Mouse (Mus musculus): ENCODE measurements around the gene Rell1. TPM values are rescaled to one million over a fixed set of nuclear protein-coding genes. Genes with fewer than 3 reads are reported as not detected.

Gene Rell1
- polyA plus RNA-seq, 1 experiment: 38.2 TPM

- H3K4me3 ChIP-seq (ENCODE audit: insufficient read depth, low read length): no peak overlapping the region
- TF ChIP-seq CTCF (IDR thresholded peaks at IDR 0.05; ENCODE audit: borderline replicate concordance, insufficient read depth, low read length) (no peak), POLR2A (IDR thresholded peaks at IDR 0.05; ENCODE audit: low read depth, low read length) (no peak)
- H3K27ac ChIP-seq (ENCODE audit: insufficient read depth, low read length): no peak overlapping the region
Observed at GRCm38 (mm10) chr5:63970281-63970732, 1.6 kb upstream of the Rell1 start.

GRCm38 (mm10) chr5:63969476-63970112 lies 897 bp upstream of the Rell1 start:
- TF ChIP-seq POLR2A (IDR thresholded peaks at IDR 0.05; ENCODE audit: low read depth, low read length): no peak
- no peak for TF ChIP-seq CTCF (IDR thresholded peaks at IDR 0.05; ENCODE audit: borderline replicate concordance, insufficient read depth, low read length)
- Histone ChIP-seq H3K4me1 (ENCODE audit: control insufficient read depth, insufficient read depth, low read length) (peaks cover 7% of the 10 kb centered on the region), H3K4me3 (ENCODE audit: insufficient read depth, low read length) (no peak overlapping the region), H3K27ac (ENCODE audit: insufficient read depth, low read length) (no peak overlapping the region)

More at GRCm38 (mm10) chr5:63970281-63970732, 1.6 kb upstream of the Rell1 start:
- H3K4me1 ChIP-seq (ENCODE audit: control insufficient read depth, insufficient read depth, low read length): peaks cover 7% of the 10 kb centered on the region

GRCm38 (mm10) chr5:63967591-63968141 lies 1.0 kb downstream of the Rell1 start:
- Histone ChIP-seq H3K27ac (ENCODE audit: insufficient read depth, low read length) (peak overlapping the region; percentile 19; the same call in 1 of the 2 replicates), H3K4me3 (ENCODE audit: insufficient read depth, low read length) (peak overlapping the region; percentile 82), H3K4me1 (ENCODE audit: control insufficient read depth, insufficient read depth, low read length) (peaks cover 7% of the 10 kb centered on the region)
- TF ChIP-seq CTCF (IDR thresholded peaks at IDR 0.05; ENCODE audit: borderline replicate concordance, insufficient read depth, low read length) (no peak), POLR2A (IDR thresholded peaks at IDR 0.05; ENCODE audit: low read depth, low read length) (no peak)

DNA sequence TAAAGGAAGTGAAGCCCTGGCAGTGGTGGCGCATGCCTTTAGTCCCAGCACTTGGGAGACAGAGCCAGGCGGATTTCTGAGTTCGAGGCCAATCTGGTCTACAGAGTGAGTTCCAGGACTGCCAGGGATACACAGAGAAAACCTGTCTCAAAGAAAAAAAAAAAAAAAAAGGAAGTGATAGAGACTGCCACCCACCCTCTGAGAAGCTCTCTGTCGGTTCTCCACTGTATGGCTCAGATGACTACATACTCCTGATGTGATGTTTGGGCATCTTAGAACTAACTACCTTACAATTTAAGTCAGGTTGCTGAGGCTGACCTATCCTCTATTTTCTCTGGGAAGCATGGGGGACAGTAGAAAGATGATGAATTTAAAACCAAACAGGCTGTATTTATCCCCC lies 2.3 kb downstream of the Rell1 start:
- peaks cover 7% of the 10 kb centered on the region for H3K4me1 ChIP-seq (ENCODE audit: control insufficient read depth, insufficient read depth, low read length)
- no peak overlapping the region for H3K4me3 ChIP-seq (ENCODE audit: insufficient read depth, low read length)
- TF ChIP-seq POLR2A (IDR thresholded peaks at IDR 0.05; ENCODE audit: low read depth, low read length): no peak
- no peak for TF ChIP-seq CTCF (IDR thresholded peaks at IDR 0.05; ENCODE audit: borderline replicate concordance, insufficient read depth, low read length)
- no peak overlapping the region for H3K27ac ChIP-seq (ENCODE audit: insufficient read depth, low read length)

DNA sequence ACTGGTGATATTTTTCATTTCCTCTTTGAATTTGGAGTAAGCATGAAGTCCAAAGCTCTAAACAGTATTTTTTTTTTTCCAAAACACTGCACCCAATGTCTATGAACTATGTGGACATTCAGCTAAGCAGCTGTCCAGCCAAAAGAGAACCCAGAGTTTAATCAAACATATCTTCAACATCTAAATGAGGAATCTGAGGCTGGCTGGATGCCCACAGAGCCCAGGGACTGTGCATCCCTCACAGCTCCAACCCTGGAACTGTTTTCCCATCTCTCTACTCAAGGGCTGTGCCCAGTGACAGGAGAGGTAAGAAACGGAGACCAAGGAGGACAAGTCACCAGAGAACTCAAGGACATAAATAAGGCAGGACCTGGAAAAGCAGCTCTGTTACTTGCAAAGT lies 2.8 kb downstream of the Rell1 start:
- TF ChIP-seq CTCF (IDR thresholded peaks at IDR 0.05; ENCODE audit: borderline replicate concordance, insufficient read depth, low read length) (no peak), POLR2A (IDR thresholded peaks at IDR 0.05; ENCODE audit: low read depth, low read length) (no peak)
- Histone ChIP-seq H3K4me1 (ENCODE audit: control insufficient read depth, insufficient read depth, low read length) (peaks cover 7% of the 10 kb centered on the region), H3K27ac (ENCODE audit: insufficient read depth, low read length) (no peak overlapping the region), H3K4me3 (ENCODE audit: insufficient read depth, low read length) (no peak overlapping the region)

DNA sequence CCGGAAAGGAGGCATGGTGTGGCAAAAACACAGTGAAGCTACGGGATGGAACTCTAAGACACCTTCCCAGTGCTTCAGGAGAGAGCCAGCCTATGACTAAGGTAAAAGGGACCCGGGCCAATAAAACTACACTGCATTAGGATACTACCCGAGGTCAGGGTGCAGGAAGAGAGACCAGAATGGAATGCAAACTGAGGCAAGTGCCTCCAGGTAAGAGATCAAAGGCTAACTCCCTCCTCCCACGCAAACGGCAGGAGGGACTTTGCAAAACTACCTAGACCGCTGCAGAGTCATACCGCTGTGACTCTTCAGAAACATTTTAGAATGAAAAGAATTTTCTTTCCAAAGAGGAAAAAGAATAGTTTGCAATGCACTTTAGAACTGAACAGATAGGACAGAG lies 4.1 kb downstream of the Rell1 start:
- Histone ChIP-seq H3K4me1 (ENCODE audit: control insufficient read depth, insufficient read depth, low read length) (peaks cover 2% of the 10 kb centered on the region; the same call in 1 of the 2 replicates), H3K27ac (ENCODE audit: insufficient read depth, low read length) (no peak overlapping the region), H3K4me3 (ENCODE audit: insufficient read depth, low read length) (no peak overlapping the region)
- TF ChIP-seq POLR2A (IDR thresholded peaks at IDR 0.05; ENCODE audit: low read depth, low read length) (no peak), CTCF (IDR thresholded peaks at IDR 0.05; ENCODE audit: borderline replicate concordance, insufficient read depth, low read length) (no peak)

DNA sequence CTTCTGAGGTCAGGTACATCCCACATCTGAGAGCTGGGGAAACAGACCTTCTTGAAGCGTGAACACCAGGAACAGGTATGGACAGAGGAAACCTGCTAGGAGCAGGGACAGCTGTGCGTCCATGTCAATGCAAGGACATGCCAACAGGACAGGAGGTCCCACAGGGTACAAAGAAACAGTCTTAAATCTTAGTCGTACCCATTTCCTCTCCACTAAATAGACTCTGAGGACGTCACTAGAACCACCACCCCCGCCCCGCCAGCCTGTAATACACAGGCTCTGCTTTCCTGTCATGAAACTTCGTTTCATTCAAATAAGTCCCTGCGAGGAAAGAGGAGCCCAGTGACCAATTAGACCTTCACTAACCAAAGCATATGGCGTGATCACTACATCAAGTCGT lies 7.0 kb downstream of the Rell1 start:
- TF ChIP-seq CTCF (IDR thresholded peaks at IDR 0.05; ENCODE audit: borderline replicate concordance, insufficient read depth, low read length): no peak
- no peak for TF ChIP-seq POLR2A (IDR thresholded peaks at IDR 0.05; ENCODE audit: low read depth, low read length)
- Histone ChIP-seq H3K4me3 (ENCODE audit: insufficient read depth, low read length) (no peak overlapping the region), H3K4me1 (ENCODE audit: control insufficient read depth, insufficient read depth, low read length) (peaks cover 4% of the 10 kb centered on the region), H3K27ac (ENCODE audit: insufficient read depth, low read length) (no peak overlapping the region)

DNA sequence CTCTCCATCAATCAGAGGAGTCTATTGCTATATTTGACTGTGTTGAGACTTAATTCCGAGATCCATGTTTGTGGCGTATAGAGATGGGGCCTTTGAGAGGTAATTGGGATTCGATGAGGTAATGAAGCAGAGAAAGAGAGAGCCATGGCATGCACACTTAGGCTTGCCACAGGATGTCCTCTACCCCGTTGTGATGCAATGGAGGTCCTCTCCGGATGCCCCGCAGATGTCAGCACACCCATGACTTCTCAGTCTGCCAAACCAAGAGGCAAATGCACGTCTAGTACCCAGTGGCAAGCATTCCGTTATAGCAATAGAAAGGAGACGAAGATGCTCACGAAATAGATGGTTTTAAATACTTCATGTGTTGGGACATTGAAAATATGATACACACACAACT lies 8.1 kb downstream of the Rell1 start:
- Histone ChIP-seq H3K4me3 (ENCODE audit: insufficient read depth, low read length) (no peak overlapping the region), H3K27ac (ENCODE audit: insufficient read depth, low read length) (no peak overlapping the region), H3K4me1 (ENCODE audit: control insufficient read depth, insufficient read depth, low read length) (peaks cover 5% of the 10 kb centered on the region)
- TF ChIP-seq CTCF (IDR thresholded peaks at IDR 0.05; ENCODE audit: borderline replicate concordance, insufficient read depth, low read length): no peak
- no peak for TF ChIP-seq POLR2A (IDR thresholded peaks at IDR 0.05; ENCODE audit: low read depth, low read length)

DNA sequence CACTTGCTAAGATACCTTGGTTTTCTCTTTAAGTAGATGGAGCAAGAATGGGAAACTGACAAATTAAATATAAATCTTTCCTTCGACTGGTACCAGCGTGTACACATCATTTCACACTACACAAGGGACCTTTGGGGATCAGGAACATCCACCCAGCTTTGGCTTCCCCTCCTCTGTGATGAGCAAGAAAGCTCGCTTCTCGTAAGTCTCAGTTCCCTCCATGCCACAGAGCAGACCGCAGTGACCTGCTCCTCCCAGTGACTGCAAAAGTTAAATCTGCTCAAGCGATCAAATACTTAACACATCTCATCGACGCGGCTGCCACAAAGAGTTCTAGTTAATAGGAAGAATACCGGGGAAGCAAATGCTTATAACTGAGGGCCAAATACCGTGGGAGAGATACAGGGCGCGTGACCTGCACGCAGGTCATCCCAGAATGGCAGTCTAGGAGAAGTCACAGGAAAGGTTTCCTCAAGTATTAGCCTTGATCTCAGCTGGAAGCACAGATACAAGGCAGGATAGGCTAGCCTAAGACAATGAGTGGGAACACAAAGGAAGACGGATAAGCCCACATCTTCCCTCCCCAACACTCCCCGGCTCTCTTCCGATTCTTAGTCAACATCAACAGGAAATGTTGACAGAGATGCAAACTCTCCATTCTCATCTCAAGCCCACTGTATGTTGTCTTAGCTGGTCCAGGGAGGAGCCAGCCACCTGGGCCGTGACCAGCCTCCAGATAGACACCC lies 9.6 kb downstream of the Rell1 start:
- H3K4me3 ChIP-seq (ENCODE audit: insufficient read depth, low read length): no peak overlapping the region
- TF ChIP-seq CTCF (IDR thresholded peaks at IDR 0.05; ENCODE audit: borderline replicate concordance, insufficient read depth, low read length) (no peak), POLR2A (IDR thresholded peaks at IDR 0.05; ENCODE audit: low read depth, low read length) (no peak)
- no peak overlapping the region for H3K27ac ChIP-seq (ENCODE audit: insufficient read depth, low read length)
- H3K4me1 ChIP-seq (ENCODE audit: control insufficient read depth, insufficient read depth, low read length): peaks cover 5% of the 10 kb centered on the region

DNA sequence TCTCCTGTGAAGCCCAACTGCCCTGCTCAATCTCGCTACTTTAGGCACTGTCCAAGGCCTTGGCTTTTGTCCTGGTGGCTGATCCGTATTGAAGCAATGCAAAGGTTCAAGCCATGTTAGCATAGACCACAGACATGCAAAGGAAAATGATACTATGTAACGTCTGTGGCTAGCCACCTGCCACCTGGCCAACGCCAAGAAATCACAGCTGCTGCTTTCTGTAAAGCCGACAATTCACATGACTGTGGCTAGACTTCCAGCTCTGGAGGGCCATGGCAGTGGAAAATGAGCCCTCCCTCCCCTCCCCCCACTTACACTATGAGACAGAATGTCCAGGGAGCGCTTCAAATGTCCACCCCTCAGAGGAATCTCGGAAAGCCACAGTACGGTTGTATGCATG lies 11.1 kb downstream of the Rell1 start:
- Histone ChIP-seq H3K27ac (ENCODE audit: insufficient read depth, low read length) (no peak overlapping the region), H3K4me3 (ENCODE audit: insufficient read depth, low read length) (no peak overlapping the region), H3K4me1 (ENCODE audit: control insufficient read depth, insufficient read depth, low read length) (peaks cover 5% of the 10 kb centered on the region)
- TF ChIP-seq CTCF (IDR thresholded peaks at IDR 0.05; ENCODE audit: borderline replicate concordance, insufficient read depth, low read length): no peak

Measured in embryonic fibroblast, embryonic 13.5 days (primary cell).